Mouse (Mus musculus): ENCODE measurements around the gene Bpi. TPM values are rescaled to one million over a fixed set of nuclear protein-coding genes. Genes with fewer than 3 reads are reported as not detected.
A peak's percentile ranks its signal among the peaks of the same experiment; 100 is the strongest.

Bpi gene
- polyA plus RNA-seq, 2 experiments = 0.03 TPM; not detected in 1

- H3K36me3 ChIP-seq (ENCODE audit: control insufficient read depth, insufficient read depth, low read length) = no peaks in the 10 kb centered on the region
- no peak for DNase-seq (ENCODE audit: low spot score)
Measured at GRCm38 (mm10) chr2:158248318-158248717, 9.6 kb upstream of the Bpi start.

GRCm38 (mm10) chr2:158250558-158250957 is 7.3 kb upstream of the Bpi start:
- 69% methylated on average over 4 of the region's 4 CpGs for WGBS
- no peaks in the 10 kb centered on the region for H3K36me3 ChIP-seq (ENCODE audit: control insufficient read depth, insufficient read depth, low read length)

More at GRCm38 (mm10) chr2:158248318-158248717, 9.6 kb upstream of the Bpi start:
- Histone ChIP-seq H3K4me3 (replicated peaks; ENCODE audit: low read length) (no peak overlapping the region), H3K27me3 (ENCODE audit: control insufficient read depth, insufficient read depth, low read length) (no peaks in the 10 kb centered on the region), H3K4me1 (ENCODE audit: control insufficient read depth, insufficient read depth, low read length) (peaks cover 4% of the 10 kb centered on the region; the same call in 1 of the 2 replicates), H3K9me3 (ENCODE audit: control insufficient read depth, low read length) (no peaks in the 10 kb centered on the region), H3K4me2 (replicated peaks; ENCODE audit: low read depth, low read length, severe bottlenecking) (no peak overlapping the region), H3K9ac (ENCODE audit: low read depth, low read length, severe bottlenecking) (no peak overlapping the region), H3K27ac (replicated peaks; ENCODE audit: low read depth, low read length) (no peak overlapping the region)
- TF ChIP-seq POLR2A (IDR thresholded peaks at IDR 0.05; ENCODE audit: borderline replicate concordance, extremely low read depth, insufficient read depth, insufficient read length) = no peak
- 70% methylated on average over 7 of the region's 7 CpGs for WGBS
- ATAC-seq (ENCODE audit: low FRiP score, low read depth) = no peak

GRCm38 (mm10) chr2:158253806-158254205 is 4.1 kb upstream of the Bpi start:
- ATAC-seq (ENCODE audit: low FRiP score, low read depth) (no peak), DNase-seq (ENCODE audit: low spot score) (no peak)
- no peaks in the 10 kb centered on the region for H3K36me3 ChIP-seq (ENCODE audit: control insufficient read depth, insufficient read depth, low read length)
- H3K4me1 ChIP-seq (ENCODE audit: control insufficient read depth, insufficient read depth, low read length) = peaks cover 9% of the 10 kb centered on the region; the same call in 1 of the 2 replicates
- 71% methylated on average over 5 of the region's 5 CpGs for WGBS
- H3K4me2 ChIP-seq (replicated peaks; ENCODE audit: low read depth, low read length, severe bottlenecking) = no peak overlapping the region
- no peak for TF ChIP-seq POLR2A (IDR thresholded peaks at IDR 0.05; ENCODE audit: borderline replicate concordance, extremely low read depth, insufficient read depth, insufficient read length)
- H3K4me3 ChIP-seq (replicated peaks; ENCODE audit: low read length) = no peak overlapping the region
- no peak overlapping the region for H3K9ac ChIP-seq (ENCODE audit: low read depth, low read length, severe bottlenecking)
- H3K9me3 ChIP-seq (ENCODE audit: control insufficient read depth, low read length) = no peaks in the 10 kb centered on the region
- H3K27me3 ChIP-seq (ENCODE audit: control insufficient read depth, insufficient read depth, low read length) = no peaks in the 10 kb centered on the region
- H3K27ac ChIP-seq (replicated peaks; ENCODE audit: low read depth, low read length) = no peak overlapping the region

More at GRCm38 (mm10) chr2:158250558-158250957, 7.3 kb upstream of the Bpi start:
- H3K4me2 ChIP-seq (replicated peaks; ENCODE audit: low read depth, low read length, severe bottlenecking) = no peak overlapping the region
- no peaks in the 10 kb centered on the region for H3K9me3 ChIP-seq (ENCODE audit: control insufficient read depth, low read length)
- no peak overlapping the region for H3K27ac ChIP-seq (replicated peaks; ENCODE audit: low read depth, low read length)
- no peaks in the 10 kb centered on the region for H3K27me3 ChIP-seq (ENCODE audit: control insufficient read depth, insufficient read depth, low read length)
- no peaks in the 10 kb centered on the region for H3K4me1 ChIP-seq (ENCODE audit: control insufficient read depth, insufficient read depth, low read length)
- TF ChIP-seq POLR2A (IDR thresholded peaks at IDR 0.05; ENCODE audit: borderline replicate concordance, extremely low read depth, insufficient read depth, insufficient read length) = no peak
- no peak overlapping the region for H3K9ac ChIP-seq (ENCODE audit: low read depth, low read length, severe bottlenecking)
- ATAC-seq (ENCODE audit: low FRiP score, low read depth) (no peak), DNase-seq (ENCODE audit: low spot score) (no peak)
- H3K4me3 ChIP-seq (replicated peaks; ENCODE audit: low read length) = no peak overlapping the region

GRCm38 (mm10) chr2:158256894-158257293 is 1.0 kb upstream of the Bpi start:
- ATAC-seq (ENCODE audit: low FRiP score, low read depth) = peak; percentile 69; the same call in 1 of the 2 replicates
- Histone ChIP-seq H3K9me3 (ENCODE audit: control insufficient read depth, low read length) (no peaks in the 10 kb centered on the region), H3K4me3 (replicated peaks; ENCODE audit: low read length) (no peak overlapping the region), H3K4me2 (replicated peaks; ENCODE audit: low read depth, low read length, severe bottlenecking) (no peak overlapping the region), H3K9ac (ENCODE audit: low read depth, low read length, severe bottlenecking) (no peak overlapping the region), H3K27me3 (ENCODE audit: control insufficient read depth, insufficient read depth, low read length) (no peaks in the 10 kb centered on the region), H3K4me1 (ENCODE audit: control insufficient read depth, insufficient read depth, low read length) (peaks cover 9% of the 10 kb centered on the region; the same call in 1 of the 2 replicates), H3K27ac (replicated peaks; ENCODE audit: low read depth, low read length) (no peak overlapping the region), H3K36me3 (ENCODE audit: control insufficient read depth, insufficient read depth, low read length) (no peaks in the 10 kb centered on the region)
- peak; percentile 38 for DNase-seq (ENCODE audit: low spot score)
- WGBS = 5% methylated on average over 5 of the region's 5 CpGs
- TF ChIP-seq POLR2A (IDR thresholded peaks at IDR 0.05; ENCODE audit: borderline replicate concordance, extremely low read depth, insufficient read depth, insufficient read length) = no peak

- 13% methylated on average over 12 of the region's 12 CpGs for WGBS
- no peak overlapping the region for H3K27ac ChIP-seq (replicated peaks; ENCODE audit: low read depth, low read length)
- H3K4me2 ChIP-seq (replicated peaks; ENCODE audit: low read depth, low read length, severe bottlenecking) = peak overlapping the region; percentile 3; the same call in 1 of the 2 replicates
Measured at GRCm38 (mm10) chr2:158258781-158259180, 887 bp downstream of the Bpi start.

More at GRCm38 (mm10) chr2:158258781-158259180, 887 bp downstream of the Bpi start:
- no peak for TF ChIP-seq POLR2A (IDR thresholded peaks at IDR 0.05; ENCODE audit: borderline replicate concordance, extremely low read depth, insufficient read depth, insufficient read length)
- H3K4me1 ChIP-seq (ENCODE audit: control insufficient read depth, insufficient read depth, low read length) = peaks cover 9% of the 10 kb centered on the region; the same call in 1 of the 2 replicates
- H3K9ac ChIP-seq (ENCODE audit: low read depth, low read length, severe bottlenecking) = no peak overlapping the region
- peak; percentile 44; the same call in 1 of the 2 replicates for ATAC-seq (ENCODE audit: low FRiP score, low read depth)
- H3K36me3 ChIP-seq (ENCODE audit: control insufficient read depth, insufficient read depth, low read length) = no peaks in the 10 kb centered on the region
- DNase-seq (ENCODE audit: low spot score) = peak; percentile 78
- no peak overlapping the region for H3K4me3 ChIP-seq (replicated peaks; ENCODE audit: low read length)
- H3K27me3 ChIP-seq (ENCODE audit: control insufficient read depth, insufficient read depth, low read length) = no peaks in the 10 kb centered on the region
- no peaks in the 10 kb centered on the region for H3K9me3 ChIP-seq (ENCODE audit: control insufficient read depth, low read length)
